In the genomic region with DNA sequence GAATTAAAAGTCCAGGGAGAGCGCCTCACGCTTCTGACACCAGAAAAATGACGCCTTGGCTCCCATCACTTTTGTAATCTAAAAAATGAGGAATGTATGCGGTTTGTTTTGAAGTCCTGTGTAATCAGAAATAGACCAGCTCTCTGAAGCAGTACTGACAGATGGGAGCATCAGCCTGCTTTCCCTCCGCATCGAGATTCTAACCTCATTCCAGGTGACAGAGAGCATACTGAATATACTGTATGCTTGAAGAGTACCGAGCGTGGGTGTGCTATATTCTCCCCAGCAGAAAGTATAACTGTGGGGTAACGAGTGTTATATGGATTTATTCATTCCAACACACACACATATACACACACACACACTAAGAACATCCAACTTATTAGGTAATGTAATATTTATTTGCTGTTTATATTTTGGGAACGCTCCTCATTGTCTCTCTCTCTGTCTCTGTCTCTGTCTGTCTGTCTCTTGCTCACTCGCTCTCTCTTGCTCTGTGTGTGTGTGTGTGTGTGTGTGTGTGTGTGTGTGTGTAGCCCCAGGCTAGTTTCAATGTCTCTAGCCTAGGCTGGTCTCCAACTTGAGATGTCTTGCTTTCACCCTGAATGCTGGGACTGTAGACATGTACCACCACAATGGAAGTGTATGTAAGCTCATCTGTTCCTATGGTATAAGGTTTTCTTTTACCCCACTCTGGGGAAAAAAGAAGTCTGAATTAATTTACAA, we compare ENCODE assay signal across 15 mouse cellular contexts.
DNase-seq lines count a peak whose midpoint lies in the region; ATAC-seq lines count a peak whose summit lies in the region.
"Had no signal": no experiment of that assay in that cellular context is flagged by ENCODE, and none has a peak within 500 bp of the region (broad histone marks: within the 10 kb centered on the region; RNA-seq: fewer than 3 reads in every experiment).

No protein-coding gene starts in this region.

- ATAC-seq in forebrain, embryonic 11.5 days (replicated peaks; ENCODE audit: low FRiP score) = peak; percentile 14; the same call in 1 of the 2 replicates
- peak; percentile 53; the same call in 1 of the 2 replicates for ATAC-seq in hindbrain, embryonic 11.5 days (ENCODE audit: low FRiP score)
- 0 out of 2 replicates have a peak, but pooled peaks have one; percentile 31 for ATAC-seq in hindbrain, embryonic 12.5 days (ENCODE audit: low FRiP score)
- ATAC-seq in midbrain, embryonic 14.5 days (ENCODE audit: low FRiP score, low TSS enrichment) = peak; percentile 49; the same call in 1 of the 2 replicates
- ATAC-seq in kidney, embryonic 16.5 days (ENCODE audit: low FRiP score, low TSS enrichment) = no peak
- ATAC-seq in CD4-positive, CD25-positive, alpha-beta regulatory T cell, adult 4 months = no peak

- no peak overlapping the region for H3K27ac ChIP-seq in forebrain, embryonic 11.5 days (ENCODE audit: low read depth, low read length)
- H3K27ac ChIP-seq in forebrain, embryonic 10.5 days = no peak overlapping the region
- H3K27ac ChIP-seq in hindbrain, embryonic 11.5 days (ENCODE audit: low read depth, low read length) = no peak overlapping the region
- no peak overlapping the region for H3K27ac ChIP-seq in hindbrain, embryonic 10.5 days
- no peak overlapping the region for H3K27ac ChIP-seq in hindbrain, embryonic 12.5 days
- H3K27ac ChIP-seq in midbrain, embryonic 14.5 days (replicated peaks; ENCODE audit: low read depth, low read length) = peak overlapping the region; percentile 46; the same call in 1 of the 2 replicates
- H3K27ac ChIP-seq in kidney, embryonic 16.5 days (ENCODE audit: low read length) = no peak overlapping the region
- H3K27ac ChIP-seq: embryonic facial prominence, embryonic 10.5 days; liver, embryonic 13.5 days had no signal

- H3K36me3 ChIP-seq in forebrain, embryonic 11.5 days (ENCODE audit: control insufficient read depth, insufficient read depth, low read length) = no peaks in the 10 kb centered on the region
- H3K36me3 ChIP-seq in forebrain, embryonic 10.5 days (replicated peaks) = peaks cover 17% of the 10 kb centered on the region
- H3K36me3 ChIP-seq in hindbrain, embryonic 11.5 days (ENCODE audit: control insufficient read depth, insufficient read depth, low read length) = no peaks in the 10 kb centered on the region
- peaks cover 13% of the 10 kb centered on the region for H3K36me3 ChIP-seq in hindbrain, embryonic 10.5 days
- H3K36me3 ChIP-seq in hindbrain, embryonic 12.5 days = 0 out of 2 replicates have a peak, but pooled peaks cover 3% of the 10 kb centered on the region
- 0 out of 2 replicates have a peak, but pooled peaks cover 2% of the 10 kb centered on the region for H3K36me3 ChIP-seq in midbrain, embryonic 14.5 days (ENCODE audit: control insufficient read depth, insufficient read depth, low read length)
- no peaks in the 10 kb centered on the region for H3K36me3 ChIP-seq in kidney, embryonic 16.5 days (ENCODE audit: insufficient read depth, low read length)
- H3K36me3 ChIP-seq: liver, embryonic 13.5 days had no signal

- no peak overlapping the region for H3K9ac ChIP-seq in forebrain, embryonic 11.5 days (ENCODE audit: low read length)
- H3K9ac ChIP-seq in hindbrain, embryonic 11.5 days (ENCODE audit: low read depth, low read length) = no peak overlapping the region
- no peak overlapping the region for H3K9ac ChIP-seq in hindbrain, embryonic 12.5 days
- H3K9ac ChIP-seq in midbrain, embryonic 14.5 days (replicated peaks; ENCODE audit: low read length) = no peak overlapping the region
- no peak overlapping the region for H3K9ac ChIP-seq in kidney, embryonic 16.5 days (replicated peaks; ENCODE audit: low read length)
- H3K9ac ChIP-seq: liver, embryonic 13.5 days had no signal

- 92% methylated on average over 11 of the region's 11 CpGs for WGBS in forebrain, embryonic 11.5 days
- WGBS in forebrain, embryonic 10.5 days = 92% methylated on average over 11 of the region's 11 CpGs
- 90% methylated on average over 11 of the region's 11 CpGs for WGBS in hindbrain, embryonic 11.5 days
- 90% methylated on average over 11 of the region's 11 CpGs for WGBS in hindbrain, embryonic 10.5 days
- 90% methylated on average over 11 of the region's 11 CpGs for WGBS in hindbrain, embryonic 12.5 days
- WGBS in midbrain, embryonic 14.5 days = 88% methylated on average over 11 of the region's 11 CpGs
- 93% methylated on average over 11 of the region's 11 CpGs for WGBS in kidney, embryonic 16.5 days

- no peaks in the 10 kb centered on the region; the same call in 1 of the 2 replicates for H3K4me1 ChIP-seq in forebrain, embryonic 11.5 days (replicated peaks; ENCODE audit: control insufficient read depth, insufficient read depth, low read length)
- peaks cover 31% of the 10 kb centered on the region for H3K4me1 ChIP-seq in forebrain, embryonic 10.5 days
- H3K4me1 ChIP-seq in hindbrain, embryonic 11.5 days (replicated peaks; ENCODE audit: control insufficient read depth, insufficient read depth, low read length) = no peaks in the 10 kb centered on the region
- H3K4me1 ChIP-seq in hindbrain, embryonic 10.5 days (replicated peaks) = peaks cover 27% of the 10 kb centered on the region
- peaks cover 10% of the 10 kb centered on the region for H3K4me1 ChIP-seq in hindbrain, embryonic 12.5 days
- H3K4me1 ChIP-seq in midbrain, embryonic 14.5 days (ENCODE audit: control insufficient read depth, insufficient read depth, low read length) = 0 out of 2 replicates have a peak, but pooled peaks cover 12% of the 10 kb centered on the region
- H3K4me1 ChIP-seq in kidney, embryonic 16.5 days (ENCODE audit: insufficient read depth, low read length) = no peaks in the 10 kb centered on the region

- H3K9me3 ChIP-seq in forebrain, embryonic 11.5 days (ENCODE audit: control insufficient read depth, low read length) = no peaks in the 10 kb centered on the region
- no peaks in the 10 kb centered on the region for H3K9me3 ChIP-seq in forebrain, embryonic 10.5 days
- H3K9me3 ChIP-seq in hindbrain, embryonic 11.5 days (ENCODE audit: control insufficient read depth, low read length) = no peaks in the 10 kb centered on the region
- H3K9me3 ChIP-seq in hindbrain, embryonic 10.5 days = no peaks in the 10 kb centered on the region
- H3K9me3 ChIP-seq in hindbrain, embryonic 12.5 days (replicated peaks) = no peaks in the 10 kb centered on the region
- no peaks in the 10 kb centered on the region for H3K9me3 ChIP-seq in midbrain, embryonic 14.5 days (ENCODE audit: control insufficient read depth, low read length)
- no peaks in the 10 kb centered on the region for H3K9me3 ChIP-seq in kidney, embryonic 16.5 days (ENCODE audit: low read length)
- H3K9me3 ChIP-seq: embryonic facial prominence, embryonic 10.5 days; liver, embryonic 13.5 days had no signal

- no peak overlapping the region for H3K4me2 ChIP-seq in forebrain, embryonic 11.5 days (ENCODE audit: low read depth, low read length, severe bottlenecking)
- H3K4me2 ChIP-seq in hindbrain, embryonic 11.5 days (replicated peaks; ENCODE audit: low read depth, low read length) = no peak overlapping the region
- no peak overlapping the region for H3K4me2 ChIP-seq in hindbrain, embryonic 12.5 days (replicated peaks)
- no peak overlapping the region for H3K4me2 ChIP-seq in midbrain, embryonic 14.5 days (ENCODE audit: low read length)
- H3K4me2 ChIP-seq in kidney, embryonic 16.5 days (replicated peaks; ENCODE audit: low read depth, low read length) = no peak overlapping the region
- H3K4me2 ChIP-seq: liver, embryonic 13.5 days had no signal

- no peak for DNase-seq in forebrain, embryonic 11.5 days (ENCODE audit: low spot score)
- no peak for DNase-seq in forebrain, embryonic 10.5 days (ENCODE audit: extremely low spot score, low spot score)
- DNase-seq in hindbrain, embryonic 11.5 days (ENCODE audit: low spot score) = no peak
- DNase-seq in hindbrain, embryonic 10.5 days (ENCODE audit: low spot score) = no peak
- no peak for DNase-seq in midbrain, embryonic 14.5 days
- DNase-seq: adrenal gland, postnatal 14 days; cerebellum, postnatal 10 days; kidney, adult 2 months; liver, embryonic 13.5 days had no signal

- H3K4me3 ChIP-seq in forebrain, embryonic 11.5 days (ENCODE audit: low read depth, low read length) = no peak overlapping the region
- no peak overlapping the region for H3K4me3 ChIP-seq in forebrain, embryonic 10.5 days
- H3K4me3 ChIP-seq in hindbrain, embryonic 11.5 days (ENCODE audit: low read depth, low read length) = no peak overlapping the region
- no peak overlapping the region for H3K4me3 ChIP-seq in hindbrain, embryonic 10.5 days
- H3K4me3 ChIP-seq in hindbrain, embryonic 12.5 days = no peak overlapping the region
- H3K4me3 ChIP-seq in midbrain, embryonic 14.5 days (replicated peaks; ENCODE audit: low read depth, low read length) = no peak overlapping the region
- no peak overlapping the region for H3K4me3 ChIP-seq in kidney, embryonic 16.5 days (ENCODE audit: low read length)
- H3K4me3 ChIP-seq: embryonic facial prominence, embryonic 10.5 days; erythroblast, embryonic 14.5 days; liver, embryonic 13.5 days had no signal

- H3K27me3 ChIP-seq in forebrain, embryonic 11.5 days (ENCODE audit: control insufficient read depth, insufficient read depth, low read length) = no peaks in the 10 kb centered on the region
- H3K27me3 ChIP-seq in forebrain, embryonic 10.5 days (ENCODE audit: poor library complexity, severe bottlenecking) = no peaks in the 10 kb centered on the region
- H3K27me3 ChIP-seq in hindbrain, embryonic 11.5 days (ENCODE audit: control insufficient read depth, insufficient read depth, low read length) = no peaks in the 10 kb centered on the region
- no peaks in the 10 kb centered on the region for H3K27me3 ChIP-seq in hindbrain, embryonic 10.5 days (ENCODE audit: insufficient read depth, poor library complexity, severe bottlenecking)
- H3K27me3 ChIP-seq in hindbrain, embryonic 12.5 days = no peaks in the 10 kb centered on the region
- no peaks in the 10 kb centered on the region for H3K27me3 ChIP-seq in midbrain, embryonic 14.5 days (ENCODE audit: control insufficient read depth, insufficient read depth, low read length)
- H3K27me3 ChIP-seq in kidney, embryonic 16.5 days (ENCODE audit: insufficient read depth, low read length) = no peaks in the 10 kb centered on the region
- H3K27me3 ChIP-seq: CH12.LX; liver, embryonic 13.5 days had no signal

Comparison
In these comparisons a context has a peak if more than half of its experiments do, and no peak if none do; other contexts are left out.
1. ATAC-seq: peak in forebrain, embryonic 11.5 days (single experiment), hindbrain, embryonic 11.5 days (single experiment), hindbrain, embryonic 12.5 days (single experiment) and midbrain, embryonic 14.5 days (single experiment); none in kidney, embryonic 16.5 days (single experiment) and CD4-positive, CD25-positive, alpha-beta regulatory T cell, adult 4 months (single experiment).